Mouse (Mus musculus) ES-Bruce4 (cell line): Measurements from ENCODE around the gene Slc46a2.
A peak's percentile ranks its signal among the peaks of the same experiment; 100 is the strongest.

Source experiments
- CTCF ChIP-seq: IDR thresholded peaks from one replicate; pipeline ENCODE4 v1.8.1; 2011; ENCODE audit warnings: low read depth, low read length
- POLR2A ChIP-seq: IDR thresholded peaks from one replicate; pipeline ENCODE4 v1.8.1; 2011; ENCODE audit warnings: low read length; ENCODE audit not compliant: insufficient read depth

- TF ChIP-seq CTCF, result peak; percentile 87
- no peak for TF ChIP-seq POLR2A
These were observed 13.5 kb upstream of the Slc46a2 start for GRCm38 (mm10) chr4:59928347-59928746.
